Mouse (Mus musculus): ENCODE measurements around the gene Osbpl6.

DNA sequence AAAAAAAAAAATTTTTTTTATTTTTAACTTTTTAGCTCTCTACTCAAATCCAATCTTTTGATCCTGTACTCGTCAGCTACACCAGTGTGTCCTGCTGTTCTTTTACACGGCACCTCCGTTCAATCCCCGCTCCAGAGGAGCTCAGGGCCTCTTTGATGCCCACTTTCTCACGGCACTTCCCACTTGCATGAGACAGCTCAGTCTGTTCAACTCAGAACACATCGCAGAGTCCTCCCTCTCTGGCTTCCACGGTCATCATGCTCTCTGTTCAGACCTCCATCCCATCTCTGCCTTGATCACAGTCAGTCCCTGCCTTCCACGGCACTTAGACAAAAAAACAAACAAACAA is 63.4 kb downstream of the Osbpl6 start:
- no peak for TF ChIP-seq CTCF (IDR thresholded peaks at IDR 0.05; ENCODE audit: control insufficient read depth, insufficient read depth, insufficient replicate concordance, low read depth, low read length)
- no peak for TF ChIP-seq POLR2A (IDR thresholded peaks at IDR 0.05; ENCODE audit: control insufficient read depth, low read depth, low read length)

All from testis, adult 2 months (tissue).